Mouse (Mus musculus) monocyte, adult 2 months (primary cell): ENCODE measurements around the gene Prox2.

Experiments
- DNase-seq, 2 experiments: peaks; one replicate each; pipeline ENCODE4 v3.0.0; 2022; ENCODE audit warnings: low spot score in 2 of 2, low read depth in 1 of 2

The Prox2 gene

DNA sequence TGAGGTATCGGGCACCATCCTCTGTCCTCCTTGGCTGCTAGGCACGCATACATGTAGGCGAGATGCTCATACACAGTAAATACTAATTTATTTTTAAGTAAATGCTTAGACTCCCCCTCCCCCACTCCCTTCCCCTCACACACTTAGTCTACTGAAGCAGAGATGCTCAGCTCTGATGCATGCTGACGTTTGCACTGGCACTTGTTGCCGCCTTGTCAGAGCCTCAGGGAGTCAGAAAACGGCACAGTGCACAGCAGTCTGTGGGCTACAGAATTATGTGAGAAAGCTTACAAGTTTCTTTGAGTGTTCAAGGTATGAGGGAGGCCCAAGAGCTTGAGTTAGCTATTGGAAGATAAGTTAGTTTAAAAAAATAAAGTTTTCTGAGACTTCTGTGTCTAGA is 20.8 kb upstream of the Prox2 start:
- no peak for DNase-seq

- DNase-seq, result peak in 1 of 2 experiments; percentile 44
These were observed 18.9 kb upstream of the Prox2 start for GRCm38 (mm10) chr12:85129426-85129978.

DNA sequence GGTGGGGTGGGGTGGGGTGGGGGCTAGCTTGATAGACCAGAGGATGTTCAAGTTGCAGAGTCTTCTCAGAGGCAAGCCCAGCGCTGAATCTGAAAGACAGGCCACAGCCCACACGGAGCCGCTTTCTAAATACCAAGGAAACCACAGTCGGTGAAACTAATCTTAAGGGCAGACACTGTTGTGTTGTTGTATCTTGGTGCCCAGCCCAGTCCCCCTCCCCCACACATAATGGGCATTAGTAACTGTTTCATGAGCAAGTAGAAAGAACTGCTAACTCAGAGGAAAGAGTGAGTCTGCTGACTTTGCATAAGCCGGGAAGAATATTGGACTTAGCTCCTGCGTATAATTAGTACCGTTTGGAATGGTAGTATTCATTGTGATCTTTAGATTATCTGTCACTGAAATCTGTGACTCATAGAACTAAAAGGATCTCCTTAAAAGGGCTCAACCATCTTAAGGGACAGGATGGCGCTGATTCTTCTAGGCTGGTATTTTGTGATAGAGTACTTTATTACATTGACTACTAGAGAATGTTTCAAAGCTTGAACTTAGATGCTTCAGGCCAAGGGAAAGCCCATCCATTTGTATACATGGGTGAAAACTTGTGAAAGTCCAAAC is 16.5 kb upstream of the Prox2 start:
- DNase-seq, result no peak

DNA sequence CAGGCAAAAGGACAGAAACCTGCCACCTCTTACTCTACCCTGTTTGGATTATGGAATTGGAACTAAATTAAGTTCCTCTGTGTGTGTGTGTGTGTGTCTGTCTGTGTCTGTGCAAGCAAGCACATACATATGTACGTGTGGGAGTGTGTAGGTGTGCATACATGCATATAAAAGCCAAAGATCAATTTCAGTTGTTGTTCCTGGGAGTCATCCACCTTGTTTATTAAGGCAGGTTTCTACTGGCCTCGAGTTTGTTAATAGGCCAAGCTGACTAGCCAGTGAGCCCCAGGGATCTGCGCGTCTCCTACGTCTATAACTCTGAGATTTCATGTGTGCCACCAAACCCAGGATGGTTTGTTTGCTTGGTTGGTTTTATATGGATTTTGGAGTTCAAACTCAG is 14.2 kb upstream of the Prox2 start:
- no peak for DNase-seq

- DNase-seq, result peak in 1 of 2 experiments; percentile 30
These were observed 13.1 kb upstream of the Prox2 start for GRCm38 (mm10) chr12:85123645-85124044.

GRCm38 (mm10) chr12:85123108-85123530 is 12.6 kb upstream of the Prox2 start:
- DNase-seq, result no peak

GRCm38 (mm10) chr12:85121806-85122459 is 11.4 kb upstream of the Prox2 start:
- DNase-seq, result no peak

- DNase-seq, result no peak
These were observed 5.1 kb upstream of the Prox2 start for GRCm38 (mm10) chr12:85115678-85116077.

GRCm38 (mm10) chr12:85113917-85114316 is 3.4 kb upstream of the Prox2 start:
- DNase-seq, result no peak

- no peak for DNase-seq
These were observed 2.8 kb upstream of the Prox2 start for GRCm38 (mm10) chr12:85113337-85113736.

- DNase-seq, result no peak
These were observed 2.1 kb upstream of the Prox2 start for GRCm38 (mm10) chr12:85112550-85113251.

GRCm38 (mm10) chr12:85110011-85110697 is 405 bp downstream of the Prox2 start:
- no peak for DNase-seq

- no peak for DNase-seq
These were observed 1.1 kb downstream of the Prox2 start for GRCm38 (mm10) chr12:85109426-85109825.

- no peak for DNase-seq
These were observed 1.9 kb downstream of the Prox2 start for GRCm38 (mm10) chr12:85108643-85109042.

GRCm38 (mm10) chr12:85106292-85106691 is 4.3 kb downstream of the Prox2 start:
- DNase-seq, result no peak

GRCm38 (mm10) chr12:85104789-85105188 is 5.8 kb downstream of the Prox2 start:
- DNase-seq, result no peak

DNA sequence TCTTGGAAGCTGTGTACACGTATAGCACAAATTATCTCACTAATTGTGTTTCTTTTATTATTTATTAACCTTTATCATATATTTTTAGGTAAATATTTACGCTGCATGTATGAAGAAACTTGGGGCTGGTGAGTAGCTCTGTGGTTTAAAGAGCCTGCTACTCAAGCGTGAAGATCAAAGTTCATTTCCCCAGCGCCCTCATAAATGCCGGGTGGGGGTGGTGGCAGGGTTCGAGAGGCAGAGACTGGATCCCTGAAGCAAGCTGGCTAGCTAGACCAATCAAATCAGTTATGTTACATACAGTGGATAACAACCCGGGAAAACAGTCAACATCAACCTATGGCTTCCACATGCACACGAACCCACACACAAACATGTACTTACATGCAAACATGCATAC is 7.5 kb downstream of the Prox2 start:
- no peak for DNase-seq

DNA sequence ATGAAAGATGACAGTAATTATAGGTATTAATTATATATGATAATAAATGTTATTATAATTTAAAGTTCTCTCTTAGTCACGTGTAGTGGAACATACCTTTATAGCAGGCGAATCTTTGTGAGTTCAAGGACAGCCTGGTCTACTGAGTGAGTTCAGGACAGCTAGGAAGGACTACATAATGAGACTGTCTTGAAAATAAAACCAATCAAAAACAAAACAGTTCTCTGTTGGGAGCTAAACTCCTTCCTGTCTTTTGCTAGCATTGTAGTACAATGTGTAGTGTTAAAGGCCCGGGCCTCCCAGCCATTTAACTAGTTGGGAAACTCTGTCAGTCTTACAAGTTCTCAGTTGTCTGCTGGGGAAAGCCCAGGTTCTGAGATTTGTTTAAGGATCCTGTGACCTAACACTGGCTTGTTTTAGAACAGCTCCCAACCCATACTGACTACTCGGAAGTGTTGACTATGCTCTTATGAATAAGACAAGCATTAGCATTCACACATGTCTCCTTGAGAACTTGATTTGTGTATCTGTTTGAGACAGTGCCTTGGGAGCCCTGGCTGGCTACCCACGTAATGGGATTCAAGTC is 8.9 kb downstream of the Prox2 start:
- DNase-seq, result no peak

DNA sequence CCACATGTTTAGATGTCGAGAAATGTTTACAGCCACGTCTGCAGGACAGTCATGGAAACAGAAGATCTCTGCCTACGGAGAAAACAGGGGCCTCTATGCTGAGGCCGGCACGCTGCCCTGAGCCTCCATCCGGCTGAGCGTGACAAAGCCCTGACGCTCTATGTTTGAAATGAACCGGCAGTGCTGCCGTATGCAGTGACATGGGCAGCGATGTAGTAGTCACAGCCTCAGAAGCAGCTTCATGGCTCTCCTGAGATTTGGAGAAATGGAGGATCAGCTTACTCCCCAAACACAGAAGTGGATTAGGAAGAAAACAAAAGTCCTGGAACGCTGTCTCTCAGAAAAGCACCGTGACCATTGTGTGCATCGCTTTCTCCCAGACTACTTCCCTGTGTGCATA is 9.6 kb downstream of the Prox2 start:
- no peak for DNase-seq

DNA sequence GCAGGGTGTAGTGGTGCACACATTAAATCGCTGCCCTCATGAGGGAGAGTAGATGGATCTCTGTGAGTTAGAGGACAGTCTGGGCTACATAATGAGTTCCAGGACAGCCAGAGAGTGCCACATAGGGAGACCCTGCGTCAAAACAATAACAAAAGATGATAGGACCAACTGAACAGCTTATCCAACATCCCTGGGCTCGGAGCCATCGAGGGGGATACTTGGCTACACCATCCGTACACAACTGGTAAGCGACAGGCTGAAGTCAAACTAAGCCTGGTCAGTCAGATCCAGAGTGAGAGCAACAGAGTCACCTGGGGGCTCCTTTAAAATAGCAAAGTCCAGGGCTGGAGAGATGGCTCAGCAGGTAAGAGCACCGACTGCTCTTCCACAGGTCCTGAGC is 14.7 kb downstream of the Prox2 start:
- DNase-seq, result no peak

DNA sequence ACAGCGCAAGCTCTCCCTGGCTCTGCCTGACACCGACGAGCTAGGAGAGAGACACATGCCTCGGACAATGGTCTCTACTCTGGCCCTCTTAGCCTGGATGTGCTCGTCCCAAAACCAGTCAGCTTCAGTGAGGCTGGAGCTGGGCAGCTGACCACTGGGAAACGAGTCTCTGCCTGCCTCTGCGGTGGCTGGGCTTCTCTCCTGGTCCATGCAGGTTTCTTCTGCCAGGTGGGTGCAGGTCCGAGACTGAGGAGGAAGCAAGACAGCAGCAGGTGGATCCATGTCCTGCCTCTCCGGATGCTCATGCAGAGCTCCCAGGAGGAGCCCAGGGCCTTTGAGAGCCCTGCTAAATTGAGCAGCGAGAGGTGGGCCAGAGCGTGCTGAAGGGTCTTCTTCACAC is 15.4 kb downstream of the Prox2 start:
- DNase-seq, result no peak
